Mouse (Mus musculus) limb, embryonic 14.5 days (tissue): ENCODE measurements around the gene Cd248. TPM values are rescaled to one million over a fixed set of nuclear protein-coding genes. Genes with fewer than 3 reads are reported as not detected.

Experiments used
- ATAC-seq: fragments of 200-750 bp; cut with Nextera tagmentation; 2 replicates; pipeline ENCODE4 v1.8.0; 2017; ENCODE audit warnings: low read depth, moderate number of reproducible peaks, moderate TSS enrichment; ENCODE audit not compliant: low FRiP score
- DNase-seq: peaks from one replicate; pipeline ENCODE4 v3.0.0-alpha.2; 2015; ENCODE audit warnings: low spot score
- H3K27ac ChIP-seq: fragments of 300-500 bp; sonication (generic); replicated peaks from 2 replicates; pipeline ENCODE4 v1.5.1; 2014; ENCODE audit warnings: low read depth, mild to moderate bottlenecking, low read length, moderate library complexity, mixed read lengths
- H3K27me3 ChIP-seq: fragments of 300-500 bp; sonication (generic); 2 replicates; pipeline ENCODE4 v1.6.1; 2014; ENCODE audit warnings: low read length, mixed read lengths; ENCODE audit not compliant: control insufficient read depth, insufficient read depth
- H3K36me3 ChIP-seq: fragments of 300-500 bp; sonication (generic); 2 replicates; pipeline ENCODE4 v1.6.1; 2014; ENCODE audit warnings: mild to moderate bottlenecking, low read length, moderate library complexity, mixed read lengths; ENCODE audit not compliant: control insufficient read depth, insufficient read depth
- H3K4me1 ChIP-seq: fragments of 300-500 bp; sonication (generic); 2 replicates; pipeline ENCODE4 v1.6.1; 2014; ENCODE audit warnings: antibody characterized with exemption, low read length, mixed read lengths; ENCODE audit not compliant: control insufficient read depth, insufficient read depth
- H3K4me2 ChIP-seq: fragments of 300-500 bp; sonication (generic); replicated peaks from 2 replicates; pipeline ENCODE4 v1.6.1; 2014; ENCODE audit warnings: low read depth, mild to moderate bottlenecking, low read length, moderate library complexity; ENCODE audit not compliant: severe bottlenecking
- H3K4me3 ChIP-seq: fragments of 300-500 bp; sonication (generic); replicated peaks from 2 replicates; pipeline ENCODE4 v1.5.1; 2014; ENCODE audit warnings: low read length
- H3K9ac ChIP-seq: fragments of 300-500 bp; sonication (generic); 2 replicates; pipeline ENCODE4 v1.6.1; 2014; ENCODE audit warnings: mild to moderate bottlenecking, low read depth, low read length, moderate library complexity; ENCODE audit not compliant: severe bottlenecking
- H3K9me3 ChIP-seq: fragments of 300-500 bp; sonication (generic); 2 replicates; pipeline ENCODE4 v1.6.1; 2016; ENCODE audit warnings: low read length; ENCODE audit not compliant: control insufficient read depth
- POLR2A ChIP-seq: fragments of 200-500 bp; IDR thresholded peaks from 2 replicates; pipeline ENCODE4 v1.8.0; 2012; ENCODE audit warnings: inconsistent platforms, mild to moderate bottlenecking, moderate library complexity, borderline replicate concordance; ENCODE audit not compliant: insufficient read depth, insufficient read length; ENCODE audit errors: extremely low read depth
- WGBS: fragments of 180-500 bp; shearing (Covaris S2); extraction: QIAGEN DNeasy Blood & Tissue Kit; methylation state at CpG from one replicate; pipeline ENCODE4 v1.1.7; 2014; 5-methylcytosine and 5-hydroxymethylcytosine counted together
- polyA plus RNA-seq, 2 experiments: library from polyadenylated mRNA; depleted of rRNA in 1 of 2; stranded (reverse) in 1 of 2; unstranded in 1 of 2; fragments of >200 nt; fragmentation: Nextera tagmentation in 1 of 2; extraction: Ambion mirVana in 1 of 2; gene quantifications; 2 replicates each; pipeline versions ENCODE4 v1.2.1 to v1.2.3; 2012 to 2014

Cd248 gene
- polyA plus RNA-seq, 2 experiments = 97.5 to 127 TPM

DNA sequence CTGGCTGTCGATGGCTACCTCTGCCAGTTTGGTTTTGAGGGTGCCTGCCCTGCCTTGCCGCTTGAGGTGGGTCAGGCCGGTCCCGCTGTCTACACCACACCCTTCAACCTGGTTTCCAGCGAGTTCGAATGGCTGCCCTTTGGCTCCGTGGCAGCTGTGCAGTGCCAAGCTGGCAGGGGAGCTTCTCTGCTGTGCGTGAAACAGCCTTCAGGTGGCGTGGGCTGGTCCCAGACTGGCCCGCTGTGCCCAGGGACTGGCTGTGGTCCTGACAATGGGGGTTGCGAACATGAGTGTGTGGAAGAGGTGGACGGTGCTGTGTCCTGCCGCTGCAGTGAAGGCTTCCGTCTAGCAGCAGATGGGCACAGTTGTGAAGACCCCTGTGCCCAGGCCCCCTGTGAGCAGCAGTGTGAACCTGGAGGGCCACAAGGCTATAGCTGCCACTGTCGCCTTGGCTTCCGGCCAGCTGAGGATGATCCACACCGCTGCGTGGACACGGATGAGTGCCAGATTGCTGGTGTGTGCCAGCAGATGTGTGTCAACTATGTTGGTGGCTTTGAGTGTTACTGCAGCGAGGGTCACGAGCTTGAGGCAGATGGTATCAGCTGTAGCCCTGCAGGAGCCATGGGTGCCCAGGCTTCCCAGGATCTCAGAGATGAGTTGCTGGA lies 824 bp downstream of the Cd248 start:
- no peak for ATAC-seq
- H3K4me2 ChIP-seq = peak overlapping the region; percentile 94

DNA sequence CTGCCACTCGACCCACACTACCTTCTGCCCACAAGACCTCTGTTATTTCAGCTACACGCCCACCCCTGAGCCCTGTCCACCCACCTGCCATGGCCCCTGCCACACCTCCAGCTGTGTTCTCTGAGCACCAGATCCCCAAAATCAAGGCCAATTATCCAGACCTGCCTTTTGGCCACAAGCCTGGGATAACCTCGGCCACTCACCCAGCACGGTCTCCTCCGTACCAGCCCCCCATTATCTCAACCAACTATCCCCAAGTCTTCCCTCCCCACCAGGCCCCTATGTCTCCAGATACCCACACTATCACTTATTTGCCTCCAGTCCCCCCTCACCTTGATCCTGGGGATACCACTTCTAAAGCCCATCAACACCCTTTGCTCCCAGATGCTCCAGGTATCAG lies 1.6 kb downstream of the Cd248 start:
- 62% methylated on average over 5 of the region's 5 CpGs for WGBS

More for the DNA sequence above, 824 bp downstream of the Cd248 start:
- H3K9me3 ChIP-seq = no peaks in the 10 kb centered on the region
- peaks cover 44% of the 10 kb centered on the region for H3K4me1 ChIP-seq
- H3K4me3 ChIP-seq = peak overlapping the region; percentile 64
- peak overlapping the region; percentile 87 for H3K27ac ChIP-seq
- 38% methylated on average over 21 of the region's 21 CpGs for WGBS
- peak overlapping the region; percentile 76 for H3K9ac ChIP-seq
- no peak for TF ChIP-seq POLR2A
- no peaks in the 10 kb centered on the region for H3K36me3 ChIP-seq
- no peak for DNase-seq
- H3K27me3 ChIP-seq = no peaks in the 10 kb centered on the region

DNA sequence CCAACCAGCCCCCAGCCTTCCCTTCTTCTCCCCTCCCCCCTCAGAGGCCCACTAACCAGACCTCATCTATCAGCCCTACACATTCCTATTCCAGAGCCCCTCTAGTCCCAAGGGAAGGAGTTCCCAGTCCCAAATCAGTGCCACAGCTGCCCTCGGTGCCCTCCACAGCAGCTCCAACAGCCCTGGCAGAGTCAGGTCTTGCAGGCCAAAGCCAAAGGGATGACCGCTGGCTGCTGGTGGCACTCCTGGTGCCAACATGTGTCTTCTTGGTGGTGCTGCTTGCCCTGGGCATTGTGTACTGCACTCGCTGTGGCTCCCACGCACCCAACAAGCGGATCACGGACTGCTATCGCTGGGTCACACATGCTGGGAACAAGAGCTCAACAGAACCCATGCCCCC lies 2.1 kb downstream of the Cd248 start:
- Histone ChIP-seq H3K9me3 (no peaks in the 10 kb centered on the region), H3K27ac (peak overlapping the region; percentile 96), H3K4me3 (peak overlapping the region; percentile 64), H3K36me3 (no peaks in the 10 kb centered on the region), H3K4me2 (peak overlapping the region; percentile 94), H3K9ac (peak overlapping the region; percentile 58; the same call in 1 of the 2 replicates), H3K4me1 (peaks cover 44% of the 10 kb centered on the region), H3K27me3 (no peaks in the 10 kb centered on the region)
- no peak for DNase-seq
- 66% methylated on average over 7 of the region's 7 CpGs for WGBS
- TF ChIP-seq POLR2A = no peak
- ATAC-seq = no peak

More for the DNA sequence above, 1.6 kb downstream of the Cd248 start:
- Histone ChIP-seq H3K27me3 (no peaks in the 10 kb centered on the region), H3K36me3 (no peaks in the 10 kb centered on the region), H3K4me3 (peak overlapping the region; percentile 64), H3K4me2 (peak overlapping the region; percentile 94), H3K4me1 (peaks cover 44% of the 10 kb centered on the region), H3K9ac (peak overlapping the region; percentile 18; the same call in 1 of the 2 replicates), H3K27ac (peak overlapping the region; percentile 96; the same call in 1 of the 2 replicates), H3K9me3 (no peaks in the 10 kb centered on the region)
- ATAC-seq (no peak), DNase-seq (no peak)
- no peak for TF ChIP-seq POLR2A

DNA sequence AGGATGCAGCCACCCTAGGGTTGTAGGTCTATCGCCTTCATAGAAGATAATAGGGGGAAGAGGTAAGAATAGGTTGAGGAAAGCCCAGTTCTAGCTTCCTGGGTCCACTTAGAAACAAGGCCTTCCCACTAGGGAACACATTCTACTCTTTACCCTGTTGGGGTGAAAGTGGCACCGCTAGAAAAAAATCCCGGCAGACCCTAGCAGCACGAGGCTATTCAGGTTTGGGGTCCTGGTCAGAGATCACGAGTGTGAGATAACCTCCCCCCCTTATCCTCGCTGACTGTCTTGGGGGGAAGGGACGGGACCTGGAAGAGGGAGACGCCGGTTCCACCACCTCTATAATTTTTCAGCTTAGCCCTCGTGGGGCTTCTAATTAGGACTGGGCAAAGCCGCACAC lies 3.2 kb downstream of the Cd248 start:
- peaks cover 39% of the 10 kb centered on the region for H3K4me1 ChIP-seq
- peak overlapping the region; percentile 96 for H3K27ac ChIP-seq
- no peak for TF ChIP-seq POLR2A
- ATAC-seq = no peak
- H3K4me2 ChIP-seq = peak overlapping the region; percentile 94
- no peaks in the 10 kb centered on the region for H3K9me3 ChIP-seq
- no peak for DNase-seq
- peak overlapping the region; percentile 58 for H3K9ac ChIP-seq
- no peaks in the 10 kb centered on the region for H3K36me3 ChIP-seq
- H3K27me3 ChIP-seq = no peaks in the 10 kb centered on the region
- WGBS = 6% methylated on average over 11 of the region's 11 CpGs
- peak overlapping the region; percentile 64 for H3K4me3 ChIP-seq

DNA sequence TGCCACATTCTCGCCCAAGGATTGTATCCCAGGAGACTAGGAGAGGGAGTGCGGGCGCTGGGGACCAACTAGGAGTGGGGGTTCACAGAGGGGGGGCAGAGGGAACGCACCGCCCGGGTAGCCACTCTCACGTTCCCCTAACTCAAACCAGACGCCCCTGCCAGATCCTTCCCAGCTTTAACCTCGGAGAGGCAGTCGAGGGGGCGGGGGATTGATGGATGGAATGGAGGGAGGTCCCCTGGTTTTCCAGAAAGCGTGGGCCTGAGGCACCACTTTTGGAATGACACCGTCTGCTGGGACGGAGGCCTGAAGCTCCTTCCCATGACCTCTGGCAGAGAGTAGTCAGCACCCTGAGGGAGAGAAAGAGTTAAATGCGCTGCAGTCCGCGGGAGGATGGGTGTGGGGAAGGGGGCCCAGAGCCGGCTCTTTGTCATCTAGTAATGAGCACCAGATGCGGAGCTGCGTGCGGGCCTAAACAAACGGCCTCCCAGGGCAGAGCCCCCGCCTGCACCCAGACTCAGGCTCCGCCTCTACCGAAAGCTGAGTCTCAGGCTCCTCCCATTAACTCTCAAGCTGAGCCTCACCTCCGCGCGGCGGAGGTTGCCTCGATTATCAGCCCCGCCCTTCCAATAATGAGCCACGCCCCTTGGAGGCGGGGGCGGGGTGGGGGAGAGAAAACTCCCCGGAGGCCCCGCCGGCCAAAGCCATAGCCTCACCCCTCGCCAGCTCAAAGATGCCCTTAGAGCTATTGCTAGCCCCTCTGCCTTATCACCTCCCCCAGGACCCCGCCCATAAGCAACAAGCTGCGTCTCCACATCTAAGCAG lies 3.9 kb downstream of the Cd248 start:
- ATAC-seq = peak; percentile 89
- under 1% methylated on average over 35 of the region's 40 CpGs for WGBS
- H3K9ac ChIP-seq = peak overlapping the region; percentile 58
- H3K4me1 ChIP-seq = peaks cover 38% of the 10 kb centered on the region
- peak overlapping the region; percentile 64 for H3K4me3 ChIP-seq
- H3K27me3 ChIP-seq = no peaks in the 10 kb centered on the region
- peak; percentile 95 for DNase-seq
- no peaks in the 10 kb centered on the region for H3K9me3 ChIP-seq
- no peaks in the 10 kb centered on the region for H3K36me3 ChIP-seq
- H3K27ac ChIP-seq = peak overlapping the region; percentile 96
- peak overlapping the region; percentile 94 for H3K4me2 ChIP-seq
- no peak for TF ChIP-seq POLR2A
